Mouse (Mus musculus) CH12.LX (cell line): Measurements from ENCODE around the gene Mep1a. TPM values are rescaled to one million over a fixed set of nuclear protein-coding genes. Genes with fewer than 3 reads are reported as not detected.
"Not testable (repeated sequence)": the region's sequence is repeated elsewhere in the genome, so short reads cannot be mapped to it uniquely, and the experiment has no call there.

ENCODE experiments used
- DNase-seq: peaks from one replicate; pipeline ENCODE4 v3.0.0-alpha.2; 2013; ENCODE audit errors: extremely low read depth
- H3K27ac ChIP-seq: 2 replicates; pipeline ENCODE4 v1.5.1; 2012; ENCODE audit warnings: low read depth, mild to moderate bottlenecking, control low read depth, moderate library complexity; ENCODE audit not compliant: insufficient read depth
- H3K27me3 ChIP-seq: replicated peaks from 2 replicates; pipeline ENCODE3; 2012; ENCODE audit warnings: inconsistent platforms
- H3K36me3 ChIP-seq, 2 experiments: replicated peaks in 1 of 2; 2 replicates each; pipeline versions ENCODE3 to v1.6.1; 2012; ENCODE audit warnings: inconsistent platforms in 1 of 2, low read length in 1 of 2, mild to moderate bottlenecking in 1 of 2, mixed read lengths in 1 of 2, moderate library complexity in 1 of 2; ENCODE audit not compliant: control insufficient read depth in 1 of 2, insufficient read depth in 1 of 2
- H3K4me1 ChIP-seq, 2 experiments: 2 replicates each; pipeline ENCODE4 v1.6.1; 2012; ENCODE audit warnings: inconsistent platforms in 1 of 2, moderate library complexity in 1 of 2; ENCODE audit not compliant: insufficient read depth in 2 of 2, control insufficient read depth in 1 of 2
- H3K4me2 ChIP-seq: 2 replicates; pipeline ENCODE4 v1.6.1; 2012; ENCODE audit warnings: low read depth, mild to moderate bottlenecking, control low read depth; ENCODE audit not compliant: poor library complexity, insufficient read depth, severe bottlenecking
- H3K4me3 ChIP-seq, 3 experiments: fragments of 150-350 bp in 1 of 3; sonication (generic) in 1 of 3; replicated peaks in 1 of 3; 2 replicates each; pipeline versions ENCODE3 to v1.5.1; 2011 to 2012; ENCODE audit warnings: low read depth in 2 of 3, low read length in 2 of 3, mild to moderate bottlenecking in 2 of 3, moderate library complexity in 2 of 3, control low read depth in 1 of 3, improper control_type of control experiment in 1 of 3, inconsistent platforms in 1 of 3, mixed read lengths in 1 of 3; ENCODE audit not compliant: poor library complexity in 1 of 3
- H3K79me2 ChIP-seq: replicated peaks from 2 replicates; pipeline ENCODE4 v1.6.1; 2012; ENCODE audit warnings: mild to moderate bottlenecking, moderate library complexity; ENCODE audit not compliant: control insufficient read depth, poor library complexity, insufficient read depth, severe bottlenecking; ENCODE audit errors: extremely low read depth
- H3K9ac ChIP-seq: 2 replicates; pipeline ENCODE4 v1.6.1; 2012; ENCODE audit warnings: low read depth, mild to moderate bottlenecking, control low read depth, moderate library complexity; ENCODE audit not compliant: insufficient read depth
- H3K9me3 ChIP-seq: replicated peaks from 2 replicates; pipeline ENCODE3; 2012; ENCODE audit warnings: low read length, inconsistent platforms, mixed read lengths
- BHLHE40 ChIP-seq: IDR thresholded peaks from 2 replicates; pipeline ENCODE4 v1.6.1; 2011; ENCODE audit warnings: mild to moderate bottlenecking, low read depth, low read length, improper control_type of control experiment
- E2F4 ChIP-seq: IDR thresholded peaks from 2 replicates; pipeline ENCODE4 v1.6.1; 2011; ENCODE audit warnings: low read depth, low read length, improper control_type of control experiment; ENCODE audit not compliant: insufficient replicate concordance
- ELF1 ChIP-seq: IDR thresholded peaks from 2 replicates; pipeline ENCODE4 v1.6.1; 2014; ENCODE audit warnings: low read depth, mild to moderate bottlenecking, inconsistent platforms, low read length, improper control_type of control experiment
- EP300 ChIP-seq: IDR thresholded peaks from 2 replicates; pipeline ENCODE4 v1.6.1; 2011; ENCODE audit warnings: low read length, improper control_type of control experiment
- ETS1 ChIP-seq: conservative IDR thresholded peaks from 2 replicates; pipeline ENCODE4 v1.6.1; 2012; ENCODE audit warnings: low read depth, mild to moderate bottlenecking, inconsistent platforms, low read length, improper control_type of control experiment, moderate library complexity
- HCFC1 ChIP-seq: IDR thresholded peaks from 2 replicates; pipeline ENCODE4 v1.6.1; 2012; ENCODE audit warnings: low read depth, mild to moderate bottlenecking, inconsistent platforms, low read length, improper control_type of control experiment
- IRF4 ChIP-seq: IDR thresholded peaks from 2 replicates; pipeline ENCODE4 v1.6.1; 2014; ENCODE audit warnings: low read depth, mild to moderate bottlenecking, inconsistent platforms, low read length, improper control_type of control experiment
- KAT2A ChIP-seq: IDR thresholded peaks from 2 replicates; pipeline ENCODE4 v1.6.1; 2012; ENCODE audit warnings: low read length, improper control_type of control experiment, inconsistent platforms; ENCODE audit not compliant: insufficient replicate concordance
- MAX ChIP-seq: IDR thresholded peaks from 2 replicates; pipeline ENCODE4 v1.6.1; 2011; ENCODE audit warnings: low read length, improper control_type of control experiment
- MAZ ChIP-seq: IDR thresholded peaks from 2 replicates; pipeline ENCODE4 v1.6.1; 2012; ENCODE audit warnings: low read depth, mild to moderate bottlenecking, inconsistent platforms, low read length, improper control_type of control experiment, moderate library complexity
- MEF2A ChIP-seq: IDR thresholded peaks from 2 replicates; pipeline ENCODE4 v1.6.1; 2014; ENCODE audit warnings: low read depth, mild to moderate bottlenecking, inconsistent platforms, low read length, improper control_type of control experiment, borderline replicate concordance
- NELFE ChIP-seq: IDR thresholded peaks from 2 replicates; pipeline ENCODE4 v1.6.1; 2011; ENCODE audit warnings: low read depth, low read length, improper control_type of control experiment
- POLR2A ChIP-seq: IDR thresholded peaks from 2 replicates; pipeline ENCODE4 v1.6.1; 2011; ENCODE audit warnings: low read depth, mild to moderate bottlenecking, improper control_type of control experiment, low read length
- POLR2AphosphoS2 ChIP-seq: IDR thresholded peaks from 2 replicates; pipeline ENCODE4 v1.6.1; 2011; ENCODE audit warnings: low read depth, low read length, improper control_type of control experiment
- RAD21 ChIP-seq: IDR thresholded peaks from 2 replicates; pipeline ENCODE4 v1.6.1; 2011; ENCODE audit warnings: low read depth, mild to moderate bottlenecking, low read length, improper control_type of control experiment, moderate library complexity
- RCOR1 ChIP-seq: conservative IDR thresholded peaks from 2 replicates; pipeline ENCODE4 v1.6.1; 2012; ENCODE audit warnings: low read depth, mild to moderate bottlenecking, inconsistent platforms, low read length, improper control_type of control experiment
- SMC3 ChIP-seq: IDR thresholded peaks from 2 replicates; pipeline ENCODE4 v1.6.1; 2011; ENCODE audit warnings: low read depth, low read length, improper control_type of control experiment
- TBP ChIP-seq: conservative IDR thresholded peaks from 2 replicates; pipeline ENCODE4 v1.6.1; 2011; ENCODE audit warnings: low read depth, low read length, improper control_type of control experiment
- UBTF ChIP-seq: IDR thresholded peaks from 2 replicates; pipeline ENCODE4 v1.6.1; 2012; ENCODE audit warnings: low read depth, mild to moderate bottlenecking, inconsistent platforms, low read length, improper control_type of control experiment, moderate library complexity
- USF1 ChIP-seq: IDR thresholded peaks from 2 replicates; pipeline ENCODE4 v1.6.1; 2014; ENCODE audit warnings: low read depth, mild to moderate bottlenecking, inconsistent platforms, low read length, improper control_type of control experiment
- USF2 ChIP-seq: conservative IDR thresholded peaks from 2 replicates; pipeline ENCODE4 v1.6.1; 2011; ENCODE audit warnings: low read depth, low read length, improper control_type of control experiment
- ZKSCAN1 ChIP-seq: IDR thresholded peaks from 2 replicates; pipeline ENCODE4 v1.6.1; 2012; ENCODE audit warnings: low read depth, inconsistent platforms, low read length, improper control_type of control experiment, borderline replicate concordance
- ZMIZ1 ChIP-seq: IDR thresholded peaks from 2 replicates; pipeline ENCODE4 v1.6.1; 2012; ENCODE audit warnings: low read depth, mild to moderate bottlenecking, inconsistent platforms, low read length, improper control_type of control experiment
- dilution Hi-C: fragments of 300-500 bp; cut with MboI; formaldehyde crosslinking; loops from 2 replicates; pipeline ENCODE4 v1.14.3; 2020; ENCODE audit warnings: low sequenced_read_pairs; ENCODE audit not compliant: extremely low pct_unique_long_range_greater_than_20kb, extremely low pct_ligation_motif_present
- in situ Hi-C: fragments of 300-500 bp; cut with MboI; formaldehyde crosslinking; loops from 3 replicates; pipeline ENCODE4 v1.14.3; 2019; ENCODE audit warnings: low sequenced_read_pairs, low pct_ligation_motif_present, low pct_unique_long_range_greater_than_20kb, mixed read lengths
- polyA plus RNA-seq: library from polyadenylated mRNA; unstranded; fragments of >175 nt; gene quantifications from 2 replicates; pipeline ENCODE4 v1.2.1, GENCODE M21; 2012; ENCODE audit warnings: low read depth; ENCODE audit not compliant: insufficient read length
- total RNA-seq, 2 experiments: library from RNA; depleted of rRNA; stranded (reverse); fragments of 300-350 nt in 1 of 2; fragments of >200 nt in 1 of 2; gene quantifications; 2 replicates each; pipeline ENCODE4 v1.2.3; 2012 to 2014

The Mep1a gene
- total and polyA plus RNA-seq, 3 experiments: not detected

GRCm38 (mm10) chr17:43543539-43543938, 40.9 kb upstream of the Mep1a start, which contains the start of gene Ankrd66:
Gene Ankrd66 (minus strand): TSS chr17:43543639.
- Histone ChIP-seq H3K79me2 (no peaks in the 10 kb centered on the region), H3K4me2 (no peak within 1 kb of the TSS), H3K4me3 (no peak within 1 kb of the TSS), H3K9ac (no peak within 1 kb of the TSS), H3K9me3 (peaks cover 23% of the 10 kb centered on the region), H3K27me3 (no peaks in the 10 kb centered on the region), H3K36me3 (no peaks in the 10 kb centered on the region), H3K4me1 (no peaks in the 10 kb centered on the region), H3K27ac (no peak within 1 kb of the TSS)
- no peak for TF ChIP-seq TBP
- TF ChIP-seq ZMIZ1: no peak
- TF ChIP-seq MAZ: no peak
- no peak for TF ChIP-seq USF2
- no peak for TF ChIP-seq BHLHE40
- no peak for TF ChIP-seq MAX
- no peak for TF ChIP-seq ELF1
- no peak for TF ChIP-seq RCOR1
- TF ChIP-seq UBTF: no peak
- TF ChIP-seq HCFC1: no peak
- TF ChIP-seq IRF4: no peak
- no peak for TF ChIP-seq E2F4
- no peak for TF ChIP-seq RAD21
- TF ChIP-seq USF1: no peak
- TF ChIP-seq SMC3: no peak
- TF ChIP-seq KAT2A: no peak
- in situ Hi-C loops: no loop called here
- no peak for DNase-seq
- dilution Hi-C loops: no loop called here

GRCm38 (mm10) chr17:43538767-43539166, 36.2 kb upstream of the Mep1a start:
- no peak for DNase-seq
- H3K4me1 ChIP-seq: no peaks in the 10 kb centered on the region
- no peak overlapping the region for H3K4me2 ChIP-seq
- peaks cover 29% of the 10 kb centered on the region for H3K9me3 ChIP-seq
- no peak overlapping the region for H3K9ac ChIP-seq
- dilution Hi-C loops: no loop called here
- H3K36me3 ChIP-seq: no peaks in the 10 kb centered on the region
- H3K27me3 ChIP-seq: no peaks in the 10 kb centered on the region
- in situ Hi-C loops: no loop called here
- no peak overlapping the region for H3K27ac ChIP-seq
- no peak for TF ChIP-seq NELFE
- no peak for TF ChIP-seq ZMIZ1
- TF ChIP-seq SMC3: no peak
- no peak for TF ChIP-seq ELF1
- TF ChIP-seq POLR2AphosphoS2: no peak
- no peak for TF ChIP-seq ZKSCAN1
- TF ChIP-seq EP300: no peak
- no peak for TF ChIP-seq ETS1
- no peak for TF ChIP-seq UBTF
- TF ChIP-seq POLR2A: no peak
- TF ChIP-seq MEF2A: no peak
- no peak overlapping the region for H3K4me3 ChIP-seq
- H3K79me2 ChIP-seq: no peaks in the 10 kb centered on the region

GRCm38 (mm10) chr17:43536841-43537240, 34.2 kb upstream of the Mep1a start:
- H3K27ac ChIP-seq, in situ Hi-C loops, DNase-seq, dilution Hi-C loops, H3K9ac ChIP-seq, H3K4me1 ChIP-seq, H3K27me3 ChIP-seq, H3K4me2 ChIP-seq, H3K79me2 ChIP-seq, H3K36me3 ChIP-seq, H3K4me3 ChIP-seq: not testable (repeated sequence)
- peaks cover 38% of the 10 kb centered on the region for H3K9me3 ChIP-seq
